Comparison of ENCODE assay signal across 15 mouse cellular contexts in the genomic region with DNA sequence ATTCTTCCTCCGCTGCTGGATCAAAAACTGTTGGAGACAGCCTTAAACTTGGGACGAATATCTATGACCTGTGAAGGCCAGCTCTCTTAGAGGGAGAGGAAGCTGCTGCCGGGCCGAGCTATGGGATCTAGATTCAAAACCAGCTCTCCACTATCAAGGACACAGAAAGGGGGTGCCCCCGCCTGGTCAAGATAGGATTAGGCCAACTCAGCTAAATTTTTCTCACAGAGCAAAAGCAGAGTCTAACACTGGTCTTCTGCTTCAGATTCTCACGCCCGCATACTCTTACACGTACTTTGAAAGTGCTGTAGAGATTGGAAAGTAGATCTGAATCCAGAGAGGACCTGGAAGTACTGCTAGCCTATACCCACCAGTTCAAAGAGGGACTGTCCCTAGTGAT. TPM values are rescaled to one million over a fixed set of nuclear protein-coding genes. Genes with fewer than 3 reads are reported as not detected.
A peak's percentile ranks its signal among the peaks of the same experiment; 100 is the strongest.
DNase-seq lines count a peak whose midpoint lies in the region; ATAC-seq lines count a peak whose summit lies in the region.
"Had no signal": no experiment of that assay in that cellular context is flagged by ENCODE, and none has a peak within 500 bp of the region (broad histone marks: within the 10 kb centered on the region; RNA-seq: fewer than 3 reads in every experiment).

No protein-coding gene starts in this region.

- 84% methylated on average over 8 of the region's 8 CpGs for WGBS in kidney, embryonic 14.5 days

- ATAC-seq in kidney, embryonic 14.5 days (ENCODE audit: low FRiP score, low TSS enrichment) = no peak

- intact Hi-C loops in left cerebral cortex, postnatal 25 days (cut with DNase I) = loop anchor here (5.0 kb wide), 2 partner anchors 237 to 332 kb away; partner anchors contain the start of gene Cacng3

- H3K27ac ChIP-seq in kidney, embryonic 14.5 days (ENCODE audit: low read depth, low read length) = no peak overlapping the region
- H3K27ac ChIP-seq: hindbrain, embryonic 15.5 days; kidney, postnatal 0 days; midbrain, embryonic 12.5 days had no signal

- H3K4me1 ChIP-seq in kidney, embryonic 14.5 days (ENCODE audit: control insufficient read depth, insufficient read depth, low read length) = no peaks in the 10 kb centered on the region
- H3K4me1 ChIP-seq: hindbrain, embryonic 15.5 days; midbrain, embryonic 12.5 days had no signal

- no peak overlapping the region for H3K4me2 ChIP-seq in kidney, embryonic 14.5 days (replicated peaks; ENCODE audit: low read depth, low read length)
- H3K4me2 ChIP-seq: hindbrain, embryonic 15.5 days; midbrain, embryonic 12.5 days had no signal

- H3K9ac ChIP-seq in kidney, embryonic 14.5 days (ENCODE audit: low read depth, low read length) = no peak overlapping the region
- H3K9ac ChIP-seq: hindbrain, embryonic 15.5 days; midbrain, embryonic 12.5 days had no signal

- H3K36me3 ChIP-seq in kidney, embryonic 14.5 days (ENCODE audit: control insufficient read depth, insufficient read depth, low read length) = no peaks in the 10 kb centered on the region
- H3K36me3 ChIP-seq: hindbrain, embryonic 15.5 days; midbrain, embryonic 12.5 days had no signal

- H3K9me3 ChIP-seq in kidney, embryonic 14.5 days (ENCODE audit: control insufficient read depth, low read length) = no peaks in the 10 kb centered on the region
- H3K9me3 ChIP-seq: hindbrain, embryonic 15.5 days; midbrain, embryonic 12.5 days had no signal

- peak; percentile 10 for DNase-seq in adrenal gland, postnatal 14 days
- no peak for DNase-seq in adrenal gland, postnatal 25 days
- DNase-seq in kidney, adult 18-20 months = peak; percentile 11
- DNase-seq in left cerebral cortex, postnatal 25 days (ENCODE audit: low spot score in 2 of 2) = peak; percentile 29 to 50
- no peak for DNase-seq in left cerebral cortex, adult 11 months (ENCODE audit: low spot score)
- peak; percentile 36 for DNase-seq in right cerebral cortex, postnatal 14 days
- no peak for DNase-seq in adipocyte (ENCODE audit: low spot score)
- DNase-seq: cerebellum, adult 18-20 months; heart, postnatal 10 days; thymus, postnatal 36 days had no signal

- no peaks in the 10 kb centered on the region for H3K27me3 ChIP-seq in kidney, embryonic 14.5 days (ENCODE audit: control insufficient read depth, insufficient read depth, low read length)
- H3K27me3 ChIP-seq: hindbrain, embryonic 15.5 days; midbrain, embryonic 12.5 days had no signal

- no peak overlapping the region for H3K4me3 ChIP-seq in kidney, embryonic 14.5 days (ENCODE audit: low read length)
- H3K4me3 ChIP-seq: hindbrain, embryonic 15.5 days; midbrain, embryonic 12.5 days; myocyte had no signal

RNA-seq across cellular contexts. Expression of gene Rbbp6, which starts 56.2 kb away (rescaled TPM):
- 55.2 and 58.2 TPM in 2 replicates for total RNA-seq in adrenal gland, postnatal 14 days (2021)
- 63.4 and 65.4 TPM in 2 replicates for total RNA-seq in adrenal gland, postnatal 25 days (2021)
- 40.0 and 41.6 TPM in 2 replicates for polyA plus RNA-seq in kidney, embryonic 14.5 days (2014; fragmentation: Nextera tagmentation; extraction: Ambion mirVana)
- 10 to 100 TPM; 61.4 to 71.6 TPM for total RNA-seq in left cerebral cortex, postnatal 25 days (2021)

Comparison
In these comparisons a context has a peak if more than half of its experiments do, and no peak if none do; other contexts are left out.
1. DNase-seq: peak in adrenal gland, postnatal 14 days (single experiment), kidney, adult 18-20 months (single experiment), left cerebral cortex, postnatal 25 days (2 of 2) and right cerebral cortex, postnatal 14 days (single experiment); none in adrenal gland, postnatal 25 days (single experiment), left cerebral cortex, adult 11 months (single experiment) and adipocyte (single experiment).